Mouse (Mus musculus) embryonic fibroblast, embryonic 13.5 days (primary cell): ENCODE measurements around the gene Caln1. TPM values are rescaled to one million over a fixed set of nuclear protein-coding genes. Genes with fewer than 3 reads are reported as not detected.

ENCODE experiments used
- H3K27ac ChIP-seq: 2 replicates; pipeline ENCODE4 v1.5.1; 2012; ENCODE audit warnings: low read length, control low read depth, inconsistent platforms; ENCODE audit not compliant: insufficient read depth
- H3K4me1 ChIP-seq: 2 replicates; pipeline ENCODE4 v1.6.1; 2011; ENCODE audit warnings: low read length; ENCODE audit not compliant: control insufficient read depth, insufficient read depth
- H3K4me3 ChIP-seq: 2 replicates; pipeline ENCODE4 v1.5.1; 2011; ENCODE audit warnings: mild to moderate bottlenecking, control low read depth, low read length; ENCODE audit not compliant: insufficient read depth
- CTCF ChIP-seq: IDR thresholded peaks from 2 replicates; pipeline ENCODE4 v1.5.1; 2011; ENCODE audit warnings: mild to moderate bottlenecking, control low read depth, low read length, moderate library complexity, borderline replicate concordance; ENCODE audit not compliant: insufficient read depth
- POLR2A ChIP-seq: IDR thresholded peaks from 2 replicates; pipeline ENCODE4 v1.6.1; 2011; ENCODE audit warnings: low read depth, mild to moderate bottlenecking, control low read depth, low read length, moderate library complexity
- polyA plus RNA-seq: library from polyadenylated mRNA; stranded (reverse); fragments of >200 nt; gene quantifications from 2 replicates; pipeline ENCODE4 v1.2.4, GENCODE M21; 2011; ENCODE audit warnings: low read depth; ENCODE audit not compliant: missing spikeins, insufficient read length

The Caln1 gene
- polyA plus RNA-seq, 1 experiment: not detected

DNA sequence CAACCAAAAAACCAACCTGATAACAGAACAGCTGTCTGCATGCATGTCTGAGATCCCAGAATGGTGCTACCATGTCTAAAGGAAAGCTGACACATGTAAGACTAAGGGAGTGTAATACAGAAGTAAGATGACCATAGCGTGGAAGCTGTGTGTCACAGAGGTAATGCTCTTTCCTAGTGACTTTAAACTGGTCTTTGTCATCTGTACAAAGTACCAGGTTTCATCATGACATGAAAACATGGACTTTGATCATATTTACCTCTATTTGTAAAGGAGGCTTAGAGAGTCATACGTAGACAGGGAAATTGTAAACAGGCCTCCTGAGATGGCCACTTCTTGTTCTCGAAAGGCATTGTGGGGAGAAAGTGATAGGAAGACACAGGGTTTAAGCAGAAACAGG lies 489.5 kb downstream of the Caln1 start:
- Histone ChIP-seq H3K4me1 (no peaks in the 10 kb centered on the region), H3K27ac (no peak overlapping the region), H3K4me3 (no peak overlapping the region)
- TF ChIP-seq POLR2A: no peak
- TF ChIP-seq CTCF: no peak

DNA sequence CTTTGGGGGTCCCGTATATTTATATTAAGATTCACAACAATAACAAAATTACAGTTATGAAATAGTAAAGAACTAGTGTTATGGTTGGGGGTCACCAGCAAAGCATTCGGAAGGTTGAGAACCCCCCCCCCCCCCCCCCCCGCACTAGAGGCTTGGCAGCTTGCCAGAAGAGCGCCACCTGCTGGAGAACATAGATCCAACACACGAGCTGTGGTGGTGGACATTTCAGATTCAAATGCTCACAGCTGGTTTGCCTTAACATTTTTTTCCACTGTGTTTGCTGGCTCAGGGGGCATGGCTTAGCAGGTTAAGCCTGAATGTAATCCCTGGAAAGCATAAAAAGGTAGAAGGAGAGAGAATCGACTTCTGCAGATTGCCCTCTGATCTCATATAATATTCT lies 490.5 kb downstream of the Caln1 start:
- TF ChIP-seq POLR2A (no peak), CTCF (no peak)
- Histone ChIP-seq H3K27ac (no peak overlapping the region), H3K4me3 (no peak overlapping the region), H3K4me1 (no peaks in the 10 kb centered on the region)

DNA sequence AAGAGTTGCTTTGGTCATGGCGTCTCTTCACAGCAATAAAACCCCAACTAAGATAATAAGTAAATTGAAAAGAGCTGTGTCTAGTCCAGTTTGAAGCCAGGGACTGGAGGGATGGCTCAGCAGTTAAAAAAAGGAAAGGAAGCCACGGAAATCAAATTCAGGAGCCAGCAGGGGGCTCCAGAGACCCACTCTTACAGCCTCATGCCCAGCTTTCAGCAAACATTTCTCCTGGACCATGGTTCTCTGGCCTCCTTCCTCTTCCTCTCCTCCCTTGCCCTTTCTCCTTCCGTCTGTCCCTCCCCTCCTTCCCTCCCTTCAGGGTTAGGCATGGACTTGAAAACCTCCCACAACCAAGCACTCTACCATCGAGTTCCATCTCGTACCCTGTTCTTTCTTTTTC lies 493.0 kb downstream of the Caln1 start:
- Histone ChIP-seq H3K4me1 (no peaks in the 10 kb centered on the region), H3K4me3 (no peak overlapping the region), H3K27ac (no peak overlapping the region)
- TF ChIP-seq CTCF: 0 out of 2 replicates have a peak, but pooled peaks have one; percentile 28
- TF ChIP-seq POLR2A: no peak

DNA sequence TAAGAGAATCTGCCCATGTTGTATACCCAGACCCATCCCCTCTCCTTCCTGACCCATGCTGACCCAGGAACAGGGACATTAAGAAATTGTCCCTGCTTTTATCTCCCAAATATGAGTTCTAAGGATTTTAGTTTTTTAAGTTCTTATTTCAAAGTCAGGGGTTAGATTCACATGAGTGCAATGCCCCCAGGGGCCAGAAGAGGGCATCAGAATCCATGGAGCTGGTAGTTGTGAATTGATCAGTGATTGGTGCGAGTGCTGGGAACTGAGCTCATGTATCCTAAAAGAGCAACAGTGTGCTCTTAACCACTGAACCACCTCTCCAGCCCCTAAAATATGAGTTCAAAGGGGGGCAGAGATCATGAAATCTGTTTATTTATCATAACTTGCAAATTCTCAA lies 500.6 kb downstream of the Caln1 start:
- TF ChIP-seq POLR2A (no peak), CTCF (no peak)
- no peaks in the 10 kb centered on the region for H3K4me1 ChIP-seq
- no peak overlapping the region for H3K27ac ChIP-seq
- H3K4me3 ChIP-seq: no peak overlapping the region

DNA sequence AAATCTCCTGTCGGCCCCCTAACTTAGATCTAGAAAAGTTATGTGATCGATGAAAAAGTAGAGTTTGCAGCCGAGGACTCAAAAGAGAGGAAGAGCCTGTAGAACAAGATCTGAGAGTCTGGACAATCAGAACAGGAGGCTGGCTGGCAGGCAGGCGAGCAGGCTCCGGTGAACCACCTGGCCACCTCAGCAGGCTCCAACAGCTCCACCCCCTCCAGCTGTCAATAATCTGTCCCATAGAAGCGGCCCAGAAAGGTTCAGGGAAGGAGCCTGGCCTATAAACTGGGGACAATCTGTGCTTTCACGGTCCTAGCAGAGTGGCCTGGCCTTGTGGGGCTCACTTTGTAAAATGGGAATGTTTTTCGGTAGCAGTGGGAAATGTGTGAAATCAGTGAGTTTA lies 501.8 kb downstream of the Caln1 start:
- TF ChIP-seq POLR2A (no peak), CTCF (no peak)
- Histone ChIP-seq H3K27ac (no peak overlapping the region), H3K4me3 (no peak overlapping the region), H3K4me1 (no peaks in the 10 kb centered on the region)

DNA sequence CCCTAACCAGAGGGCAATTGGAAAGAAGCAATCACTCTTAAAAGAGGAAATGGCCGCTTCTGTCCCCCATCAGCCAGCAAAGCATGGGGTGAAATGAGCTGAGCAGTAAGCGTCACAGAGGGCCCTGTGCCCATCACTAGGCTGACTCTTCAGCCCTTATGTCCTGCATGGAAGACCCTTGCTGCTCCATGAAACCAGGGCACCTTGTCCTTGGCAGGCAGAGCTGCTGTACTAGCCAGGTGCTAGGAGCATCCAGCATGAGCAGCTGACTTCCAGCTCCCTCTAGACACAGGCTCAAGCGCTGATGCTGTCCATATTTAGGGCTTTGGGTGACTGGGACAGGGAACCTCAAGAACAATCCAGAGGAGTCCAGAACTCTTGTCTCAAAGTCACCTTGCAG lies 506.1 kb downstream of the Caln1 start:
- H3K4me3 ChIP-seq: no peak overlapping the region
- H3K27ac ChIP-seq: no peak overlapping the region
- H3K4me1 ChIP-seq: no peaks in the 10 kb centered on the region
- TF ChIP-seq CTCF: no peak

DNA sequence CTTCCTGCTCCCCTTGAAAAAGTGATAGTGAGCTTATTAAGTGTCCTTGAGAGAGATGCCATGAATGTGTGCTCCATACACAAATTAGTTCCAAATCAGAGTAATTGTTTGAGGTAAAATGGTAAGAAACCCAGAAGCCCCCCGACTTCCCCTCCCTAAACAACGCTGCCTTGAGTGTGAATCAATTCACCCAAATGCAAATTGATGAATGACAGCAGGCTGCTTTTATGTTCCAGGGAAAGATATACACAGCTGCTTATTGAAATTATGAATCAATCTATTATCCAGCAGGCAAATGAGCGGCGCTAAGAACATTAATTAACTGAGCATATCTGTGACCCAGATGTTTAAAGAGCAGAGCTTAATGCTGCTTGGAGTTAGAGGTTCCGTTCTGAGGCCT lies 511.1 kb downstream of the Caln1 start:
- Histone ChIP-seq H3K4me3 (no peak overlapping the region), H3K4me1 (no peaks in the 10 kb centered on the region), H3K27ac (no peak overlapping the region)
- TF ChIP-seq CTCF (no peak), POLR2A (no peak)

DNA sequence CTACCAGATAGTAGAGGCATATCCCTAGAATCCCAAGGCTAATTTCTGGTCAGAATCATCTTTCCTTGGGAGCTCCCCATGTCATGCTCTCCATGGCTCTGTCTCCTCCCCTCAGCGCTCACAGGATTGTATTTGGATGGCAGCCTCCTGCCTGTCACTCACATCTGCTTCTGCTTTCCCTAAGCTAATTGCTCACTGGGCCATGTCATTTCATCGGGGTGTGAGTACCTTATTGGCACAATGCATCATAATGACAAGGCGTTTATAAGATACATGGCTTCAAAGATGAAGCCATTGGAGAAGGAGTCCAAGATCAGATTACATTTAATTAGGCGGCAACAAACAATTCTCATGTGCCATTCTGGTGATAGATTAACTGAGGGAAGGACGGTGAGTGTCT lies 522.5 kb downstream of the Caln1 start:
- TF ChIP-seq CTCF (no peak), POLR2A (no peak)
- Histone ChIP-seq H3K27ac (no peak overlapping the region), H3K4me3 (no peak overlapping the region), H3K4me1 (no peaks in the 10 kb centered on the region)

DNA sequence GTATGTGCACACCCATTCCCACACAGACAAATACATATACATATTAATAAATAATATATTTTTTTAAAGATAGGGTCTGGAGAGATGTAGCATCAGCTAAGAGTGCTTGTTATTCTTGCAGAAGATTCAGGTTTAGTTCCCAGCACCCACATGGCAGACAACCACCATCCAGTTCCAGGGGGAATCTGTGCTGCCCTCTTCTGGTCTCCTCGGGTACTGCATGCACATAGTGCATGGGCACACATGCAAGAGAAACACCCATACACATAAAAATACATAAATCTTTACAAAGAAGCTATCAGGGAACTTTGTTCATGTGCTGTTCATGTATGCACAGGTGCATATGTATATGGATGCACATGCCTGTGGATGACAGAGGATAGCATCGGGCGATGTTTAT lies 526.7 kb downstream of the Caln1 start:
- TF ChIP-seq CTCF (peak; percentile 8; the same call in 1 of the 2 replicates), POLR2A (no peak)
- H3K27ac ChIP-seq: no peak overlapping the region
- H3K4me1 ChIP-seq: peaks cover 2% of the 10 kb centered on the region; the same call in 1 of the 2 replicates
- no peak overlapping the region for H3K4me3 ChIP-seq

Other genes starting within 250 kb of the Caln1 start
- gene Kctd7, start 224.6 kb upstream of the Caln1 start, polyA plus RNA-seq: 3.6 and 4.4 TPM in 2 replicates
- 21.8 and 27.7 TPM in 2 replicates for gene Rabgef1, start 197.7 kb upstream of the Caln1 start, polyA plus RNA-seq
- 42.9 and 54.2 TPM in 2 replicates for gene Tmem248, start 152.4 kb upstream of the Caln1 start, polyA plus RNA-seq
- gene Sbds, start 113.9 kb upstream of the Caln1 start, polyA plus RNA-seq: 56.5 and 75.7 TPM in 2 replicates
- gene Tyw1, start 113.8 kb upstream of the Caln1 start, polyA plus RNA-seq: 15.2 and 19.7 TPM in 2 replicates
- gene A330070K13Rik, start 15.2 kb downstream of the Caln1 start, polyA plus RNA-seq: not detected in 2 replicates